Mouse (Mus musculus) intestine, postnatal 0 days (tissue): ENCODE data around the gene Sap30bp. TPM values are rescaled to one million over a fixed set of nuclear protein-coding genes. Genes with fewer than 3 reads are reported as not detected.

Experiments
- ATAC-seq: fragments of 200-750 bp; cut with Nextera tagmentation; 2 replicates; pipeline ENCODE4 v1.8.0; 2017; ENCODE audit warnings: mild to moderate bottlenecking, moderate TSS enrichment, moderate library complexity
- H3K27ac ChIP-seq: fragments of 300-500 bp; sonication (generic); 2 replicates; pipeline ENCODE4 v1.5.1; 2014; ENCODE audit warnings: mild to moderate bottlenecking, low read depth, low read length, moderate library complexity
- H3K27me3 ChIP-seq: fragments of 300-500 bp; sonication (generic); replicated peaks from 2 replicates; pipeline ENCODE4 v1.6.1; 2014; ENCODE audit warnings: low read length, mixed read lengths; ENCODE audit not compliant: control insufficient read depth, insufficient read depth
- H3K36me3 ChIP-seq: fragments of 300-500 bp; sonication (generic); 2 replicates; pipeline ENCODE4 v1.6.1; 2014; ENCODE audit warnings: mild to moderate bottlenecking, moderate library complexity; ENCODE audit not compliant: control insufficient read depth, insufficient read depth
- H3K4me1 ChIP-seq: fragments of 300-500 bp; sonication (generic); replicated peaks from 2 replicates; pipeline ENCODE4 v1.6.1; 2014; ENCODE audit warnings: antibody characterized with exemption, low read length, mixed read lengths; ENCODE audit not compliant: control insufficient read depth, insufficient read depth
- H3K4me2 ChIP-seq: fragments of 300-500 bp; sonication (generic); replicated peaks from 2 replicates; pipeline ENCODE4 v1.6.1; 2014; ENCODE audit warnings: low read depth, mild to moderate bottlenecking, moderate library complexity
- H3K4me3 ChIP-seq: fragments of 300-500 bp; sonication (generic); 2 replicates; pipeline ENCODE4 v1.5.1; 2014; ENCODE audit warnings: low read depth, low read length
- H3K9ac ChIP-seq: fragments of 300-500 bp; sonication (generic); 2 replicates; pipeline ENCODE4 v1.6.1; 2014; ENCODE audit warnings: mild to moderate bottlenecking, low read depth, low read length
- H3K9me3 ChIP-seq: fragments of 300-500 bp; sonication (generic); 2 replicates; pipeline ENCODE4 v1.6.1; 2016; ENCODE audit warnings: mixed run types; ENCODE audit not compliant: control insufficient read depth
- CTCF ChIP-seq: sonication (generic); IDR thresholded peaks from 2 replicates; pipeline ENCODE4 v1.5.1; 2016; ENCODE audit warnings: low read depth, mild to moderate bottlenecking, control low read depth, antibody characterized with exemption, moderate library complexity
- WGBS: fragments of 180-500 bp; shearing (Covaris S2); extraction: QIAGEN DNeasy Blood & Tissue Kit; methylation state at CpG from one replicate; pipeline ENCODE4 v1.1.7; 2014; 5-methylcytosine and 5-hydroxymethylcytosine counted together
- polyA plus RNA-seq: library from polyadenylated mRNA; unstranded; fragments of >200 nt; fragmentation: Nextera tagmentation; extraction: Ambion mirVana; gene quantifications from 2 replicates; pipeline ENCODE4 v1.2.1, GENCODE M21; 2015

The Sap30bp gene
- polyA plus RNA-seq, 1 experiment from 2014 or later: 28.8 TPM

DNA sequence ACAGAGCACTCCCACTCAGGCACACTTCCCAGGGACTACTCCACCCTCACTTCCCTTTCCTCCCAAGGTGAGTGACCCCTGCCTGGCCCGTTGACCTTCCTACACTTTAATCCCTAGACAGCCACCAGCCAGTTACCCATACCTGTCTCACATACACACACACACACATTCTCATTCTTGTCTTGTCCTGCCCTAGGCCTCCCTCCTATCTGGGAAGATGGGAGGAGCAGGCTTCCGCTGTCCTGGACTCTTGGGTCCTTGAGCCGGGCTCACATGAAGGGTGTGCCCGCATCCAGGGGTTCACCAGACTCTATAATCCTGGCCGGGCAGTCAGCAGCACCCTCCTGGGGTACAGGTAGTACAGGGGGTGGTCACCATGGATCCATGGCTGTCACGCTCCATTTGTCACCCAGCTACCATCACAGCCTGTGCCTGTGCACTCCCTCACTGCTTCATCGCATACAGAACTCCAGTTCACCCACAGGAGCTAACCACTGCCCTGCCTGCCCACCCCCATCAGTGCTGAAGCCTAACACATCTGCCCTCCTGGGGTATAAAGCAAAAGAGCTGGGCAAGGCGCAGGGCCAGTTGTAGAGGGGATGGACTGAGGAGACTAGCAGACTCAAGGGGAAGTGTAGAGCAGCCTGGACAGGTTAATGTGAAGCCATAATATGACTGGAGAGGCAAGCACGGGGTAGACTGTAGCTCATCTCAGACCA is 72.8 kb downstream of the Sap30bp start:
- peak overlapping the region; percentile 40 for H3K9ac ChIP-seq
- ATAC-seq: peak; percentile 35
- H3K4me3 ChIP-seq: no peak overlapping the region
- peaks cover 11% of the 10 kb centered on the region; the same call in 1 of the 2 replicates for H3K4me1 ChIP-seq
- H3K27me3 ChIP-seq: no peaks in the 10 kb centered on the region
- no peak for TF ChIP-seq CTCF
- 45% methylated on average over 9 of the region's 9 CpGs for WGBS
- H3K36me3 ChIP-seq: peaks cover 46% of the 10 kb centered on the region
- peak overlapping the region; percentile 65 for H3K4me2 ChIP-seq
- no peaks in the 10 kb centered on the region for H3K9me3 ChIP-seq
- H3K27ac ChIP-seq: peak overlapping the region; percentile 95

- Histone ChIP-seq H3K27me3 (no peaks in the 10 kb centered on the region), H3K4me2 (peak overlapping the region; percentile 65; the same call in 1 of the 2 replicates), H3K27ac (peak overlapping the region; percentile 95), H3K4me1 (peaks cover 11% of the 10 kb centered on the region; the same call in 1 of the 2 replicates), H3K9ac (no peak overlapping the region; the same call in 1 of the 2 replicates), H3K4me3 (no peak overlapping the region), H3K9me3 (no peaks in the 10 kb centered on the region), H3K36me3 (peaks cover 41% of the 10 kb centered on the region)
- WGBS: 72% methylated on average over 28 of the region's 28 CpGs
- TF ChIP-seq CTCF: no peak
- no peak for ATAC-seq
These were observed 74.2 kb downstream of the Sap30bp start for GRCm38 (mm10) chr11:116007095-116007850.

DNA sequence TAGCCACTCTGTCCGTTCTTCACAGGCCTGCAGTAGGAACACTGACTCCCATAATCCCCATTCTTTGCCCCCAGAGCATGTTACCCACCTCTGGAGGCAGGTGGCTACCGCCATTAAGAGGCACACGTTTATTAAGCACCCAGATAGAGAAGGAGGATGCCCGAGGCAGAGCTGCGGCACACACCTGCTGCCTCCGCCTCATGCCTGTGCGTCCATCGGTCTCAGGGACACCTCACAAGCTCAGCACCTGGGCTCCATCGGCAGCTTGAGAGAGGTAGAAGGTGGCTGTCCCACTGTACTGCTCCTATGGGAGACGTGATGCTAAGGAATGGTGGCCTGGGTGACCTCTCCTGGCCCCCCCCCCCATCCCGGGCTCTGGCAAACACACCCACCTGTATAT is 75.3 kb downstream of the Sap30bp start:
- H3K4me3 ChIP-seq: no peak overlapping the region
- 66% methylated on average over 11 of the region's 11 CpGs for WGBS
- H3K4me1 ChIP-seq: peaks cover 17% of the 10 kb centered on the region
- no peaks in the 10 kb centered on the region for H3K9me3 ChIP-seq
- no peaks in the 10 kb centered on the region for H3K27me3 ChIP-seq
- peak overlapping the region; percentile 95 for H3K27ac ChIP-seq
- no peak for TF ChIP-seq CTCF
- H3K36me3 ChIP-seq: peaks cover 41% of the 10 kb centered on the region
- no peak overlapping the region for H3K9ac ChIP-seq
- H3K4me2 ChIP-seq: no peak overlapping the region
- no peak for ATAC-seq

- WGBS: 81% methylated on average over 13 of the region's 13 CpGs
- ATAC-seq: 0 out of 2 replicates have a peak, but pooled peaks have one; percentile 5
- no peaks in the 10 kb centered on the region for H3K9me3 ChIP-seq
- no peak for TF ChIP-seq CTCF
- H3K4me2 ChIP-seq: no peak overlapping the region
- H3K36me3 ChIP-seq: peaks cover 41% of the 10 kb centered on the region
- H3K4me3 ChIP-seq: no peak overlapping the region
- no peaks in the 10 kb centered on the region for H3K27me3 ChIP-seq
- H3K4me1 ChIP-seq: peaks cover 17% of the 10 kb centered on the region
- H3K9ac ChIP-seq: no peak overlapping the region
- H3K27ac ChIP-seq: peak overlapping the region; percentile 95
These were observed 75.8 kb downstream of the Sap30bp start for GRCm38 (mm10) chr11:116008832-116009375.

- no peak for ATAC-seq
- Histone ChIP-seq H3K4me3 (no peak overlapping the region), H3K9me3 (no peaks in the 10 kb centered on the region), H3K36me3 (peaks cover 41% of the 10 kb centered on the region), H3K4me2 (0 out of 2 replicates have a peak overlapping the region, but pooled peaks have one; percentile 13), H3K27ac (peak overlapping the region; percentile 70; the same call in 1 of the 2 replicates), H3K9ac (no peak overlapping the region), H3K27me3 (no peaks in the 10 kb centered on the region), H3K4me1 (peaks cover 17% of the 10 kb centered on the region)
- WGBS: 92% methylated on average over 11 of the region's 11 CpGs
- TF ChIP-seq CTCF: no peak
These were observed 76.6 kb downstream of the Sap30bp start for GRCm38 (mm10) chr11:116009661-116010060.

GRCm38 (mm10) chr11:116010146-116010545 is 77.1 kb downstream of the Sap30bp start:
- Histone ChIP-seq H3K9ac (no peak overlapping the region), H3K36me3 (peaks cover 41% of the 10 kb centered on the region)
- WGBS: 91% methylated on average over 8 of the region's 8 CpGs

More at GRCm38 (mm10) chr11:116010146-116010545, 77.1 kb downstream of the Sap30bp start:
- no peak overlapping the region for H3K4me2 ChIP-seq
- ATAC-seq: no peak
- no peaks in the 10 kb centered on the region for H3K27me3 ChIP-seq
- H3K4me1 ChIP-seq: peaks cover 16% of the 10 kb centered on the region
- TF ChIP-seq CTCF: no peak
- no peak overlapping the region for H3K27ac ChIP-seq
- H3K4me3 ChIP-seq: no peak overlapping the region
- no peaks in the 10 kb centered on the region for H3K9me3 ChIP-seq
